Mouse (Mus musculus) CH12.LX (cell line): ENCODE measurements around the gene Zfp472.

Source experiments
- MEF2A ChIP-seq: IDR thresholded peaks from 2 replicates; pipeline ENCODE4 v1.6.1; 2014; ENCODE audit warnings: low read depth, mild to moderate bottlenecking, inconsistent platforms, low read length, improper control_type of control experiment, borderline replicate concordance
- MYC ChIP-seq: IDR thresholded peaks from 2 replicates; pipeline ENCODE4 v1.6.1; 2011; ENCODE audit warnings: low read depth, mild to moderate bottlenecking, improper control_type of control experiment, low read length
- POLR2A ChIP-seq: IDR thresholded peaks from 2 replicates; pipeline ENCODE4 v1.6.1; 2011; ENCODE audit warnings: low read depth, mild to moderate bottlenecking, improper control_type of control experiment, low read length
- ZNF384 ChIP-seq: IDR thresholded peaks from 2 replicates; pipeline ENCODE4 v1.6.1; 2012; ENCODE audit warnings: low read depth, low read length, improper control_type of control experiment, inconsistent platforms

DNA sequence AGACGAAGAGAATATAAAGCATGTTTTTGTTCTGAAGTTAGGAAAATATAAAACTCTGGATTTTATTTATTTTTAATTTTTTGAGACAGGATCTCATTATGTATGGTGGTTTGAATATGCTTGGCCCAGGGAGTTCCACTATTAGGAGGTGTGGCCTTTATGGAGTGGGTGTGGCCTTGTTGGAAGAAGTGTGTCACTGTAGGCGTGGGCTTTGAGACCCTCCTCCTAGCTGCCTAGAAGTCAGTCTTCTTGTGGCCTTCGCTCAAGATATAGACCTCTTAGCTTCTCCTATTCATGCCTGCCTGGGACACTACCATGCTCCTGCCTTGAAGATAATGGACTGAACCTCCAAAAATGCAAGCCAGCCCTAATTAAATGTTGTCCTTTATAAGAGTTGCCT, 15.5 kb upstream of the Zfp472 start:
- TF ChIP-seq ZNF384 (no peak), MEF2A (no peak), MYC (no peak), POLR2A (no peak)
